Mouse (Mus musculus) stomach, postnatal 0 days (tissue): Measurements from ENCODE around the gene Tbx18. TPM values are rescaled to one million over a fixed set of nuclear protein-coding genes. Genes with fewer than 3 reads are reported as not detected.

Experiments
- ATAC-seq: fragments of 200-750 bp; cut with Nextera tagmentation; 2 replicates; pipeline ENCODE4 v1.8.0; 2017; ENCODE audit not compliant: low FRiP score, low TSS enrichment
- DNase-seq: peaks from one replicate; pipeline ENCODE4 v3.0.0-alpha.2; 2016; ENCODE audit warnings: low spot score
- H3K27ac ChIP-seq: fragments of 300-500 bp; sonication (generic); replicated peaks from 2 replicates; pipeline ENCODE4 v1.5.1; 2014; ENCODE audit warnings: mild to moderate bottlenecking, control low read depth
- H3K27me3 ChIP-seq: fragments of 300-500 bp; sonication (generic); 2 replicates; pipeline ENCODE4 v1.6.1; 2014; ENCODE audit warnings: low read length; ENCODE audit not compliant: control insufficient read depth, insufficient read depth
- H3K36me3 ChIP-seq: fragments of 300-500 bp; sonication (generic); 2 replicates; pipeline ENCODE4 v1.6.1; 2014; ENCODE audit warnings: low read length, mixed read lengths; ENCODE audit not compliant: control insufficient read depth, insufficient read depth
- H3K4me1 ChIP-seq: fragments of 300-500 bp; sonication (generic); replicated peaks from 2 replicates; pipeline ENCODE4 v1.6.1; 2014; ENCODE audit warnings: antibody characterized with exemption; ENCODE audit not compliant: control insufficient read depth, insufficient read depth
- H3K4me2 ChIP-seq: fragments of 300-500 bp; sonication (generic); replicated peaks from 2 replicates; pipeline ENCODE4 v1.6.1; 2014; ENCODE audit warnings: low read depth, mild to moderate bottlenecking, control low read depth, moderate library complexity
- H3K4me3 ChIP-seq: fragments of 300-500 bp; sonication (generic); 2 replicates; pipeline ENCODE4 v1.5.1; 2014; ENCODE audit warnings: low read depth, low read length, control low read depth
- H3K9ac ChIP-seq: fragments of 300-500 bp; sonication (generic); 2 replicates; pipeline ENCODE4 v1.6.1; 2014; ENCODE audit warnings: mild to moderate bottlenecking, low read length, control low read depth, mixed read lengths
- H3K9me3 ChIP-seq: fragments of 300-500 bp; sonication (generic); 2 replicates; pipeline ENCODE4 v1.6.1; 2016; ENCODE audit warnings: low read length; ENCODE audit not compliant: control insufficient read depth
- CTCF ChIP-seq: IDR thresholded peaks from 2 replicates; pipeline ENCODE4 v1.5.1; 2016; ENCODE audit warnings: antibody characterized with exemption, low read depth, mild to moderate bottlenecking, moderate library complexity
- EP300 ChIP-seq: optimal IDR thresholded peaks from 2 replicates; pipeline ENCODE3; 2016; ENCODE audit warnings: antibody characterized with exemption
- WGBS: fragments of 180-500 bp; shearing (Covaris S2); extraction: QIAGEN DNeasy Blood & Tissue Kit; methylation state at CpG from one replicate; pipeline ENCODE4 v1.1.7; 2014; 5-methylcytosine and 5-hydroxymethylcytosine counted together
- polyA plus RNA-seq: library from polyadenylated mRNA; unstranded; fragments of >200 nt; fragmentation: Nextera tagmentation; extraction: Ambion mirVana; gene quantifications from 2 replicates; pipeline ENCODE4 v1.2.1, GENCODE M21; 2015

Gene Tbx18
- polyA plus RNA-seq, 1 experiment from 2014 or later = 0.08 TPM

DNA sequence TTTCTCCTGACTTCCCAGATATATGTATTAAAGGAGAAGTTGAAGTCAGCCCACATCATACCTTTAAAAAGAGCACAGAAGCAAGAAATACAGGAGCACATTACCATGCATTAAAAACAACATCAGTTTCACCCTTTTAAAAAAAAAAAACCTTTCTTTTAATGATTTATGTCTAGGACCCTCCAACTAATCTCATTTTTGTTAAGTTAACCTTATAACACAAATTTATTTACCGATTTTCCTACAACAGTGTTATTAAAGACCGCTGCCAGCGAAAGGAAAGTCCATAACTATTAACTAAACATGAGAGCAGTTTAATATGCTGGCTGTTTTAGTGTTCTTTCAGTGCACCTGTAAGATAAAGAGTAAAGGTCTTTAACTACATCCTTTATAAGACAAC is 3.0 kb downstream of the Tbx18 start:
- TF ChIP-seq EP300 = no peak
- TF ChIP-seq CTCF = no peak
- peaks cover 18% of the 10 kb centered on the region; the same call in 1 of the 2 replicates for H3K27me3 ChIP-seq

DNA sequence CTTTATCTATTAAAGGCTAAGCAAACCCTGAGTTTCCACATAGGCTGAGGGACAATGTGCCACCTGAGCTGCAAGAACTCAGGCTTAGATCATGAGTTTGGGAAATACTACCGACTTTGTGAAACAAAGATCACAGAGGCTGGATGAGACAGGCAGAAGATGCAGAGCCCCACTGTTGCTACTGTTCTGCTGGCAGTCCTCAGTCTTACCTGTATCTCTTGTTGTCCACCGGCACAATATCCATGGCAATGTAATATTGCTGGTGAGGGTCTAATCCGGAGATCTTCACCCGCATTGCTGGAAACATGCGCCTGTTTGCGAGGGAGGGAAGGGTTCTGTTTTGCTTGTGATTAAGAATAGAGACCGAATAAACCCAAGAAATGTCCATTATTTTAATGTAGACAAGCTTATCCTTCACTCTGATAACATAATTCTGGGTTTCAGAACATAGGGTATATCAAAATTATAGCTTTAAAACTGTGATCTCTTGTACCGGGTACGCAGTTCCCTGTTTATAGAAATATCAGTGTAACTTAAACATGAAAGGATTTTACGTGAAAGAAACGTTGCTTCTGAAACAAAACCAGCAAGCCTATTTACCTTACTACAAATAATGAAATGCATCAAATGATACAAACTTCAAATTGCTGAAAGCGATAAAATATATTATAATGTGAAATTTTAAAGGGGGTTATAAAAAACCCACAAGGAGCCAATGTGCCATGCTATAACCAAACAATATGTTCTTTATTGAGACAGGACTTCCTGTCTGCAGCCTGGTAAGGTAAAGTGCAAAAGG is 3.7 kb downstream of the Tbx18 start:
- DNase-seq = no peak
- Histone ChIP-seq H3K36me3 (no peaks in the 10 kb centered on the region), H3K9ac (no peak overlapping the region), H3K4me2 (no peak overlapping the region), H3K27me3 (peaks cover 14% of the 10 kb centered on the region; the same call in 1 of the 2 replicates), H3K9me3 (no peaks in the 10 kb centered on the region), H3K27ac (no peak overlapping the region), H3K4me1 (no peaks in the 10 kb centered on the region; the same call in 1 of the 2 replicates), H3K4me3 (no peak overlapping the region)
- 24% methylated on average over 12 of the region's 12 CpGs for WGBS
- no peak for ATAC-seq
- TF ChIP-seq CTCF (no peak), EP300 (no peak)

More for the DNA sequence above, 3.0 kb downstream of the Tbx18 start:
- Histone ChIP-seq H3K4me3 (no peak overlapping the region), H3K9me3 (no peaks in the 10 kb centered on the region), H3K27ac (no peak overlapping the region), H3K9ac (no peak overlapping the region), H3K36me3 (no peaks in the 10 kb centered on the region), H3K4me1 (no peaks in the 10 kb centered on the region; the same call in 1 of the 2 replicates), H3K4me2 (no peak overlapping the region)
- WGBS = 34% methylated on average over 3 of the region's 3 CpGs
- no peak for DNase-seq
- no peak for ATAC-seq

DNA sequence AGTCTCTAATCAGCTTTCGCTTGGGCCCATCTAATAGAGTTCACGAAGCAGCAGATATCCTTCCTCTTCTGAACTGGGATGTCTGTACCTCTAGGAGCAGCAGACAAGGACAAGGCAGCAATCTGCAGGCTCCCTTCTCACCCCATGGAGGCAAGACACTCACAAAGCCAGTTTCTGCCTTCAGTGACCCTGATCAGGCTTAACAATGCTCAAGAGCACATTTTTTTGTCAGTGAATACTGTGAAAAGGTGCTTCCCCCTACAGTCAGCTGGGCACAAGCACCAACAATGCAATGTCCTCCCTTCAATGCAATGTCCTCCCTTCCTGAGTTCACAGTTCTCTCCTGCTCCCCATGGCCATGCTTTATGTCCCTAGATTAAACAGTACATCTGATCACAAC is 9.3 kb downstream of the Tbx18 start:
- H3K27ac ChIP-seq = no peak overlapping the region
- H3K9ac ChIP-seq = no peak overlapping the region
- H3K4me3 ChIP-seq = no peak overlapping the region
- H3K4me1 ChIP-seq = no peaks in the 10 kb centered on the region
- H3K27me3 ChIP-seq = no peaks in the 10 kb centered on the region; the same call in 1 of the 2 replicates
- ATAC-seq = no peak
- TF ChIP-seq EP300 (no peak), CTCF (peak; percentile 61)
- 75% methylated on average over 2 of the region's 2 CpGs for WGBS
- H3K36me3 ChIP-seq = no peaks in the 10 kb centered on the region
- H3K9me3 ChIP-seq = no peaks in the 10 kb centered on the region
- H3K4me2 ChIP-seq = no peak overlapping the region
- DNase-seq = no peak

DNA sequence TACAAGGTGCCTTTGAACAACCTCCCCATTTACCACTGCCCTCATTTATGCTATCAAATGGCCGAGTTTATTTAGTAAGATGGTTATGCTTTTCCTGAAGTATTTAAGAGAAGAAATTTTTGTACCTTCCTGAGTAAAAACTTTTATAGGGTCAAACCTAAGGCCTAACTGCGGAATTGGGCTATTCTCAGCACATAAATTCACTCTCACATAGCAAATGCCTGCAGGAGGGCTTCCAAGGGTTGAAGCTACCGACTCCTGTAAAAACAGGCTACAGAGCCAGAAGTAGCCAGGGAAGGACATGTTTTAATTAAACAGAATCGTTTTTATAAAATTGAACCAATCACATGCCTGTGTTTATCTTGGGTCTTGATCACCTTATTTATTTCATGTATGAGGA is 20.7 kb downstream of the Tbx18 start:
- 62% methylated on average over 4 of the region's 4 CpGs for whole genome bisulfite sequencing
- Histone ChIP-seq H3K27ac (no peak overlapping the region), H3K4me2 (no peak overlapping the region), H3K36me3 (no peaks in the 10 kb centered on the region), H3K9ac (no peak overlapping the region), H3K4me3 (no peak overlapping the region), H3K27me3 (no peaks in the 10 kb centered on the region), H3K9me3 (no peaks in the 10 kb centered on the region), H3K4me1 (no peaks in the 10 kb centered on the region)
- no peak for TF ChIP-seq EP300
- TF ChIP-seq CTCF = no peak
- DNase-seq (no peak), ATAC-seq (no peak)

DNA sequence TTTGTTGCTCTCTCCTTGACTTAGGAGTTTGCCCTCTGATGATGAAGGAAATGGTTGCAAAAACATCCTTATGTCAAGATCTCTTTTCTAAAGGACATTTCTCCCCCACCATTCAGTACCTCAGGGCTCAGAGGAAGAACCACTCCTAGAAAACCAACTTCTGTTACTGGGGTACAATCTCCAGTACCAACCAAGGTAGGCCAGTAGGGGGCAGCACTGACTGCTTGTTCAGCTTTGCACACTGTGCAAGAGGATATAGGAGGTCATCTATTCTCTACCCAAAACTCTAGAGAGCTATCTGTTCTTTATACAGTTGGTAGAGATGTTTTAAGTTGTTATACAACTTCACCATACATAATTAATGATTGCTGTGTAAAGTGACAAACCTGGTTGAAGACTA is 22.9 kb downstream of the Tbx18 start:
- no peak overlapping the region for H3K9ac ChIP-seq
- H3K36me3 ChIP-seq = no peaks in the 10 kb centered on the region
- no peak overlapping the region for H3K4me2 ChIP-seq
- H3K4me1 ChIP-seq = no peaks in the 10 kb centered on the region
- ATAC-seq = no peak
- H3K27me3 ChIP-seq = no peaks in the 10 kb centered on the region
- peak; percentile 41 for DNase-seq
- TF ChIP-seq EP300 (no peak), CTCF (peak; percentile 78)
- no peak overlapping the region for H3K4me3 ChIP-seq
- H3K27ac ChIP-seq = no peak overlapping the region
- no peaks in the 10 kb centered on the region for H3K9me3 ChIP-seq

DNA sequence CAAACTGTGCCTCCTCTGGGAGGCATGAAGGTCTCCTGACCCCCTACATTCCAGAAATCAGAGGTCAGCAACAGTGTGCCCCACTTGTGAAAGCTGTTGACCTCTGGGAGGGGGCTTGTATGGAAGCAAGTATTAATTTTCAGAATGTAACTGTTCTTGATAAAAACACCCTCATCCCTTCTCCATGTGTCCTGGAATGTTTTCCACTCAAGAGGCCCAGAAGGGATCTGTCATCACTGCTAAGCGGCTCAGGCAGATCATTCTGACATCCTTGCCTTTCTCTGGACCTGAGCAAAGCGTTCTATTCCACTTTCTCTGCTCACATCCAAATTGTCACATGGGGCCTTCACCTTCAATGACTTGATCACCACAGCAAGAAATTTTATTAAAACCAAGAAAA is 28.8 kb downstream of the Tbx18 start:
- DNase-seq (no peak), ATAC-seq (no peak)
- no peaks in the 10 kb centered on the region for H3K4me1 ChIP-seq
- no peaks in the 10 kb centered on the region for H3K36me3 ChIP-seq
- H3K9ac ChIP-seq = no peak overlapping the region
- no peak overlapping the region for H3K27ac ChIP-seq
- no peaks in the 10 kb centered on the region for H3K27me3 ChIP-seq
- H3K9me3 ChIP-seq = no peaks in the 10 kb centered on the region
- TF ChIP-seq EP300 (no peak), CTCF (no peak)
- no peak overlapping the region for H3K4me3 ChIP-seq
- WGBS = 78% methylated on average over 2 of the region's 2 CpGs
- no peak overlapping the region for H3K4me2 ChIP-seq
